Comparison of ENCODE assay signal across 20 mouse cellular contexts in the genomic region with DNA sequence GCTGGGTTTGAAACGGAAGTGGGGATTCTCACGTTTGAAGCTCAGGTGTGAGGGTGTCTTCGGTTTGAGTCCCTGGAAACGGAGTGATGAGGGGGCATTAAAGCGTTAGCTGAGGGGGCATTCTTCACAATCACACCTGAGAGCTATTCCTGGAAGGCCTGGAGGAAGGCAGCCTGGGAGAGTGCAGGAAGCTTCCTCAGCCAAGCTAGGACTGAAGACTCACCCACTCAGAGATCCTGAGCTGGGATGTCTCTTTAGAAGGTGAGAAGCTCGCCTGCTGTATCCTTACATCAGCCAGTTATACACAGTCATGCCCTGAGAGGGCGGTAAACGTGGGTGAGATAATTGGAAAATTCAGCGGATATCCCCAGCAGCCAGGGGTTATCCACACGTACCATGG. TPM values are rescaled to one million over a fixed set of nuclear protein-coding genes. Genes with fewer than 3 reads are reported as not detected.
DNase-seq lines count a peak whose midpoint lies in the region; ATAC-seq and TF ChIP-seq lines count a peak whose summit lies in the region.
"Had no signal": no experiment of that assay in that cellular context is flagged by ENCODE, and none has a peak within 500 bp of the region (broad histone marks: within the 10 kb centered on the region; RNA-seq: fewer than 3 reads in every experiment).

No protein-coding gene starts in this region.

- DNase-seq in testis, postnatal 14 days (ENCODE audit: low spot score), result no peak
- no peak for DNase-seq in ES-E14 (ENCODE audit: low read depth, low spot score)
- peak; percentile 24 for DNase-seq in telencephalon, adult 2 months (ENCODE audit: low read depth, low spot score)
- DNase-seq in heart, adult 11 months, result no peak
- DNase-seq in thymus, postnatal 36 days, result no peak
- DNase-seq: adrenal gland, adult 2 months; adrenal gland, postnatal 10 days; adrenal gland, postnatal 25 days; cerebellum, adult 11-12 months; cerebellum, adult 2 months; cerebellum, adult 9-10 months; cerebellum, postnatal 10 days; cerebellum, postnatal 25 days had no signal

- in situ Hi-C loops in ES-E14 (cut with MboI; ENCODE audit: low sequenced_read_pairs in 2 of 2, unreplicated experiment in 2 of 2), result no loop called here

- H3K4me3 ChIP-seq in testis, adult 2 months (ENCODE audit: control insufficient read depth, low read depth, low read length), result peak overlapping the region; percentile 1; the same call in 1 of the 2 replicates
- H3K4me3 ChIP-seq in ES-Bruce4 (ENCODE audit: low read depth, low read length) (0 out of 2 replicates have a peak overlapping the region, but pooled peaks have one; percentile 4), ES-E14 (ENCODE audit: insufficient read depth in 1 of 2, low read depth in 1 of 2, low read length in 2 of 2, poor library complexity in 1 of 2, severe bottlenecking in 1 of 2) (peak overlapping the region; percentile 7 to 32; a peak in 2 of 4 replicates)
- H3K4me3 ChIP-seq in forebrain, embryonic 15.5 days, result no peak overlapping the region
- H3K4me3 ChIP-seq: embryonic facial prominence, embryonic 10.5 days; embryonic facial prominence, embryonic 12.5 days; forebrain, embryonic 13.5 days had no signal

- no peaks in the 10 kb centered on the region for H3K9me3 ChIP-seq in ES-Bruce4 (replicated peaks; ENCODE audit: control insufficient read depth, insufficient read depth, low read length, poor library complexity, severe bottlenecking)
- no peaks in the 10 kb centered on the region for H3K9me3 ChIP-seq in ES-E14 (ENCODE audit: control insufficient read depth, insufficient read depth, low read depth, low read length)
- H3K9me3 ChIP-seq in forebrain, embryonic 15.5 days, result no peaks in the 10 kb centered on the region
- H3K9me3 ChIP-seq: embryonic facial prominence, embryonic 10.5 days; embryonic facial prominence, embryonic 12.5 days; forebrain, embryonic 13.5 days had no signal

- peaks cover 4% of the 10 kb centered on the region for H3K4me1 ChIP-seq in testis, adult 2 months (ENCODE audit: control insufficient read depth, insufficient read depth, low read length)
- H3K4me1 ChIP-seq in ES-Bruce4 (ENCODE audit: control insufficient read depth, insufficient read depth, low read length), result no peaks in the 10 kb centered on the region
- peaks cover 6 to 8% of the 10 kb centered on the region in 2 experiments; a peak in 3 of 4 replicates for H3K4me1 ChIP-seq in ES-E14 (ENCODE audit: control insufficient read depth in 2 of 2, insufficient read depth in 2 of 2, low read length in 2 of 2, poor library complexity in 1 of 2)
- H3K4me1 ChIP-seq in forebrain, embryonic 15.5 days, result no peaks in the 10 kb centered on the region
- H3K4me1 ChIP-seq: embryonic facial prominence, embryonic 10.5 days; embryonic facial prominence, embryonic 12.5 days; forebrain, embryonic 13.5 days had no signal

- TF ChIP-seq CTCF in testis, adult 2 months (IDR thresholded peaks at IDR 0.05; ENCODE audit: control insufficient read depth, insufficient read depth, insufficient replicate concordance, low read depth, low read length), result no peak
- TF ChIP-seq CTCF in ES-Bruce4 (IDR thresholded peaks at IDR 0.05; ENCODE audit: low read depth, low read length), result no peak

- H3K36me3 ChIP-seq in testis, adult 2 months (ENCODE audit: control insufficient read depth, insufficient read depth, low read length), result no peaks in the 10 kb centered on the region
- no peaks in the 10 kb centered on the region for H3K36me3 ChIP-seq in ES-Bruce4 (ENCODE audit: control insufficient read depth, insufficient read depth, low read length, poor library complexity, severe bottlenecking)
- no peaks in the 10 kb centered on the region for H3K36me3 ChIP-seq in ES-E14 (ENCODE audit: control insufficient read depth, insufficient read depth, low read length, poor library complexity, severe bottlenecking)
- no peaks in the 10 kb centered on the region for H3K36me3 ChIP-seq in forebrain, embryonic 15.5 days
- H3K36me3 ChIP-seq: embryonic facial prominence, embryonic 10.5 days; embryonic facial prominence, embryonic 12.5 days had no signal

- TF ChIP-seq EP300 in ES-Bruce4 (IDR thresholded peaks at IDR 0.05; ENCODE audit: insufficient read depth, low read depth, low read length), result no peak

- ATAC-seq in forebrain, embryonic 15.5 days (replicated peaks), result no peak
- ATAC-seq: forebrain, embryonic 13.5 days; forebrain, embryonic 16.5 days had no signal

- H3K9ac ChIP-seq in ES-Bruce4 (ENCODE audit: low read depth, poor library complexity, severe bottlenecking) (no peak overlapping the region), ES-E14 (ENCODE audit: insufficient read depth, low read depth, low read length, poor library complexity, severe bottlenecking) (no peak overlapping the region; the same call in 1 of the 2 replicates)
- H3K9ac ChIP-seq in forebrain, embryonic 15.5 days (replicated peaks), result no peak overlapping the region
- H3K9ac ChIP-seq: embryonic facial prominence, embryonic 12.5 days; forebrain, embryonic 13.5 days had no signal

- WGBS in forebrain, embryonic 15.5 days, result 83% methylated on average over 10 of the region's 10 CpGs

- H3K27me3 ChIP-seq in testis, adult 2 months (ENCODE audit: control insufficient read depth, insufficient read depth, low read length), result no peaks in the 10 kb centered on the region
- H3K27me3 ChIP-seq in ES-Bruce4 (ENCODE audit: control insufficient read depth, insufficient read depth, low read length, poor library complexity, severe bottlenecking), result no peaks in the 10 kb centered on the region
- H3K27me3 ChIP-seq in forebrain, embryonic 15.5 days, result no peaks in the 10 kb centered on the region
- H3K27me3 ChIP-seq: embryonic facial prominence, embryonic 12.5 days; forebrain, embryonic 13.5 days had no signal

- H3K4me2 ChIP-seq in forebrain, embryonic 15.5 days (replicated peaks), result no peak overlapping the region
- H3K4me2 ChIP-seq: embryonic facial prominence, embryonic 12.5 days; forebrain, embryonic 13.5 days had no signal

- TF ChIP-seq POLR2A in testis, adult 2 months (IDR thresholded peaks at IDR 0.05; ENCODE audit: control insufficient read depth, low read depth, low read length), result no peak
- no peak for TF ChIP-seq POLR2A in ES-Bruce4 (IDR thresholded peaks at IDR 0.05; ENCODE audit: insufficient read depth, low read length)

- H3K27ac ChIP-seq in testis, adult 2 months (ENCODE audit: control insufficient read depth, insufficient read depth, low read depth, low read length), result no peak overlapping the region
- H3K27ac ChIP-seq in ES-Bruce4 (ENCODE audit: insufficient read depth, low read length) (no peak overlapping the region), ES-E14 (ENCODE audit: insufficient read depth, low read depth, low read length, poor library complexity, severe bottlenecking) (no peak overlapping the region)
- no peak overlapping the region for H3K27ac ChIP-seq in forebrain, embryonic 15.5 days (replicated peaks)
- H3K27ac ChIP-seq: embryonic facial prominence, embryonic 10.5 days; embryonic facial prominence, embryonic 12.5 days; forebrain, embryonic 13.5 days had no signal

TF ChIP-seq in ES-E14, 5 proteins besides CTCF, POLR2A, EP300 and RAD21:
- TF ChIP-seq CHD2 (IDR thresholded peaks at IDR 0.05; ENCODE audit: low read depth, low read length) (no peak), ZNF384 (IDR thresholded peaks at IDR 0.05; ENCODE audit: low read depth, low read length) (no peak), ZC3H11A (IDR thresholded peaks at IDR 0.05; ENCODE audit: borderline replicate concordance, low read depth, low read length) (no peak), HCFC1 (IDR thresholded peaks at IDR 0.05; ENCODE audit: borderline replicate concordance, insufficient read depth, low read length) (no peak), MAFK (IDR thresholded peaks at IDR 0.05; ENCODE audit: insufficient read depth, low read depth, low read length) (no peak)

RNA-seq across cellular contexts. Expression of gene Pdk1, which starts 40.9 kb away (rescaled TPM):
- polyA plus RNA-seq in testis, adult 2 months (2012; rRNA removed), result 4.2 and 5.4 TPM in 2 replicates
- polyA plus RNA-seq in ES-Bruce4 (2011; ENCODE audit: insufficient read depth, insufficient read length, low read depth, missing spikeins), result 144 and 162 TPM in 2 replicates
- 54.9 and 97.8 TPM in 2 replicates for total RNA-seq in ES-E14 (2012; rRNA removed)
- polyA plus RNA-seq in forebrain, embryonic 15.5 days (2015; fragmentation: Nextera tagmentation; extraction: Ambion mirVana), result 22.0 and 22.9 TPM in 2 replicates
